Mouse (Mus musculus) forebrain, embryonic 13.5 days (tissue): ENCODE results near the gene Mios. TPM values are rescaled to one million over a fixed set of nuclear protein-coding genes. Genes with fewer than 3 reads are reported as not detected.

Source experiments
- ATAC-seq: fragments of 200-750 bp; cut with Nextera tagmentation; 2 replicates; pipeline ENCODE4 v1.8.0; 2017
- H3K27ac ChIP-seq: fragments of 300-500 bp; sonication (generic); 2 replicates; pipeline ENCODE4 v1.5.1; 2015; ENCODE audit warnings: inconsistent platforms, mild to moderate bottlenecking, moderate library complexity
- H3K27me3 ChIP-seq: fragments of 300-500 bp; sonication (generic); 2 replicates; pipeline ENCODE4 v1.6.1; 2015; ENCODE audit warnings: mild to moderate bottlenecking, inconsistent platforms
- H3K36me3 ChIP-seq: fragments of 300-500 bp; sonication (generic); 2 replicates; pipeline ENCODE4 v1.6.1; 2015; ENCODE audit warnings: mild to moderate bottlenecking, inconsistent platforms; ENCODE audit not compliant: poor library complexity, severe bottlenecking
- H3K4me1 ChIP-seq: fragments of 300-500 bp; sonication (generic); 2 replicates; pipeline ENCODE4 v1.6.1; 2015; ENCODE audit warnings: inconsistent platforms
- H3K4me2 ChIP-seq: fragments of 300-500 bp; sonication (generic); 2 replicates; pipeline ENCODE4 v1.6.1; 2015; ENCODE audit warnings: inconsistent platforms, mild to moderate bottlenecking, moderate library complexity
- H3K4me3 ChIP-seq: fragments of 300-500 bp; sonication (generic); 2 replicates; pipeline ENCODE4 v1.5.1; 2015; ENCODE audit warnings: mild to moderate bottlenecking, inconsistent platforms
- H3K9ac ChIP-seq: fragments of 300-500 bp; sonication (generic); 2 replicates; pipeline ENCODE4 v1.6.1; 2015; ENCODE audit warnings: mild to moderate bottlenecking, inconsistent platforms
- H3K9me3 ChIP-seq: fragments of 300-500 bp; sonication (generic); replicated peaks from 2 replicates; pipeline ENCODE4 v1.6.1; 2016; ENCODE audit warnings: inconsistent platforms
- WGBS: fragments of 180-500 bp; shearing (Covaris S2); methylation state at CpG from one replicate; pipeline ENCODE4 v1.1.7; 2015; 5-methylcytosine and 5-hydroxymethylcytosine counted together
- polyA plus RNA-seq: library from polyadenylated mRNA; unstranded; fragments of >200 nt; fragmentation: Nextera tagmentation; extraction: Ambion mirVana; gene quantifications from 2 replicates; pipeline ENCODE4 v1.2.1, GENCODE M21; 2015

The Mios gene
- polyA plus RNA-seq, 1 experiment from 2014 or later: 22.7 TPM

DNA sequence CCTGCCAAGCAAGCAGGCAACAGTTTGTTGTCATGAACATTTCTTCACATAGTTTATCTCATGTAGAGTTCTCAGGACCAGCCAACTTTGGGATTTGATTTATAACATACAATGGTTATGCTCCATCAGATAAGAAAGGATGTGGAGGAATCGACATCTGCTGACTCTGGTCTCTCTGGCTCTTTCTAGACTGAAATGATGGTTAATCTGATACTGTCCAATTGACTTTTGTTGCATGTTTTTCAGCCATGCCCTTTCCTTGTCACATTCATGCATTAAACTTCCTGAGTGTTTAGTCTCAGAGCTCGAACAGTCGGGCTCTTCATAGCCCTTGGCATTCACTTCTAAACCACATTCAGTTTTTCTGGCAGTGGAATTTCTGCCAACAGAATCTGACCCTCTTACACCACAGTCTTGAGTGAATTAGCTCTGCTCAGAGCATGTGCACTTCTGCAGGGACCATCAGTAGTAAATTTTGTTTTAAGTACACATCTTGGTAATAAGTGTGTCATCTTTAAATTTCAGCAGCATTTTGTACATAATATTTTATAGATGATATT is 76.5 kb downstream of the Mios start:
- Histone ChIP-seq H3K9me3 (no peaks in the 10 kb centered on the region), H3K4me1 (no peaks in the 10 kb centered on the region), H3K27me3 (no peaks in the 10 kb centered on the region), H3K4me3 (no peak overlapping the region), H3K4me2 (no peak overlapping the region), H3K27ac (no peak overlapping the region), H3K9ac (no peak overlapping the region), H3K36me3 (0 out of 2 replicates have a peak, but pooled peaks cover 5% of the 10 kb centered on the region)
- WGBS: 87% methylated on average over 3 of the region's 3 CpGs
- no peak for ATAC-seq

Other genes with a start within 250 kb of the Mios start
- 0.22 and 0.40 TPM in 2 replicates for gene Col28a1, start 16.6 kb upstream of the Mios start, polyA plus RNA-seq
- 153 and 172 TPM in 2 replicates for gene Rpa3, start 50.0 kb downstream of the Mios start, polyA plus RNA-seq
- gene Umad1, start 50.1 kb downstream of the Mios start, polyA plus RNA-seq: 30.3 and 33.0 TPM in 2 replicates
- gene Gm45062, start 50.2 kb downstream of the Mios start, polyA plus RNA-seq: 23.0 and 23.1 TPM in 2 replicates